Mouse (Mus musculus): ENCODE data around the gene Nbea. TPM values are rescaled to one million over a fixed set of nuclear protein-coding genes. Genes with fewer than 3 reads are reported as not detected.

Nbea gene
- polyA plus RNA-seq, 1 experiment = 1.9 TPM

GRCm38 (mm10) chr3:56181025-56181424 lies 2.5 kb downstream of the Nbea start:
- WGBS = 7% methylated on average over 3 of the region's 3 CpGs
- Histone ChIP-seq H3K27ac (ENCODE audit: control insufficient read depth, insufficient read depth, low read depth, low read length, poor library complexity) (no peak overlapping the region), H3K4me3 (replicated peaks; ENCODE audit: control insufficient read depth, low read depth, low read length) (no peak overlapping the region), H3K4me1 (ENCODE audit: control insufficient read depth, insufficient read depth, low read length) (no peaks in the 10 kb centered on the region)
- no peak for TF ChIP-seq CTCF (IDR thresholded peaks at IDR 0.05; ENCODE audit: control insufficient read depth, insufficient read depth, low read length)
- no peak for TF ChIP-seq POLR2A (IDR thresholded peaks at IDR 0.05; ENCODE audit: borderline replicate concordance, control insufficient read depth, low read depth, low read length)

- TF ChIP-seq CTCF (IDR thresholded peaks at IDR 0.05; ENCODE audit: control insufficient read depth, insufficient read depth, low read length) = no peak
- TF ChIP-seq POLR2A (IDR thresholded peaks at IDR 0.05; ENCODE audit: borderline replicate concordance, control insufficient read depth, low read depth, low read length) = no peak
- H3K4me3 ChIP-seq (replicated peaks; ENCODE audit: control insufficient read depth, low read depth, low read length) = no peak overlapping the region
These were observed 25.6 kb downstream of the Nbea start for GRCm38 (mm10) chr3:56157864-56158263.

GRCm38 (mm10) chr3:56126674-56127073 lies 56.8 kb downstream of the Nbea start:
- TF ChIP-seq CTCF (IDR thresholded peaks at IDR 0.05; ENCODE audit: control insufficient read depth, insufficient read depth, low read length) (no peak), POLR2A (IDR thresholded peaks at IDR 0.05; ENCODE audit: borderline replicate concordance, control insufficient read depth, low read depth, low read length) (no peak)
- Histone ChIP-seq H3K4me3 (replicated peaks; ENCODE audit: control insufficient read depth, low read depth, low read length) (no peak overlapping the region), H3K4me1 (ENCODE audit: control insufficient read depth, insufficient read depth, low read length) (no peaks in the 10 kb centered on the region), H3K27ac (ENCODE audit: control insufficient read depth, insufficient read depth, low read depth, low read length, poor library complexity) (no peak overlapping the region)
- 70% methylated on average over 3 of the region's 3 CpGs for WGBS

More at GRCm38 (mm10) chr3:56157864-56158263, 25.6 kb downstream of the Nbea start:
- Histone ChIP-seq H3K4me1 (ENCODE audit: control insufficient read depth, insufficient read depth, low read length) (no peaks in the 10 kb centered on the region), H3K27ac (ENCODE audit: control insufficient read depth, insufficient read depth, low read depth, low read length, poor library complexity) (no peak overlapping the region)
- 74% methylated on average over 2 of the region's 2 CpGs for WGBS

GRCm38 (mm10) chr3:56116647-56117046 lies 66.9 kb downstream of the Nbea start:
- Histone ChIP-seq H3K4me3 (replicated peaks; ENCODE audit: control insufficient read depth, low read depth, low read length) (no peak overlapping the region), H3K4me1 (ENCODE audit: control insufficient read depth, insufficient read depth, low read length) (no peaks in the 10 kb centered on the region), H3K27ac (ENCODE audit: control insufficient read depth, insufficient read depth, low read depth, low read length, poor library complexity) (no peak overlapping the region)
- no peak for TF ChIP-seq POLR2A (IDR thresholded peaks at IDR 0.05; ENCODE audit: borderline replicate concordance, control insufficient read depth, low read depth, low read length)
- no peak for TF ChIP-seq CTCF (IDR thresholded peaks at IDR 0.05; ENCODE audit: control insufficient read depth, insufficient read depth, low read length)

GRCm38 (mm10) chr3:56108101-56108500 lies 75.4 kb downstream of the Nbea start:
- 78% methylated on average over 2 of the region's 2 CpGs for WGBS
- no peak for TF ChIP-seq CTCF (IDR thresholded peaks at IDR 0.05; ENCODE audit: control insufficient read depth, insufficient read depth, low read length)
- TF ChIP-seq POLR2A (IDR thresholded peaks at IDR 0.05; ENCODE audit: borderline replicate concordance, control insufficient read depth, low read depth, low read length) = no peak
- no peaks in the 10 kb centered on the region for H3K4me1 ChIP-seq (ENCODE audit: control insufficient read depth, insufficient read depth, low read length)
- no peak overlapping the region for H3K4me3 ChIP-seq (replicated peaks; ENCODE audit: control insufficient read depth, low read depth, low read length)
- no peak overlapping the region for H3K27ac ChIP-seq (ENCODE audit: control insufficient read depth, insufficient read depth, low read depth, low read length, poor library complexity)

GRCm38 (mm10) chr3:56097105-56097504 lies 86.4 kb downstream of the Nbea start:
- no peak for TF ChIP-seq CTCF (IDR thresholded peaks at IDR 0.05; ENCODE audit: control insufficient read depth, insufficient read depth, low read length)
- no peak for TF ChIP-seq POLR2A (IDR thresholded peaks at IDR 0.05; ENCODE audit: borderline replicate concordance, control insufficient read depth, low read depth, low read length)
- no peaks in the 10 kb centered on the region for H3K4me1 ChIP-seq (ENCODE audit: control insufficient read depth, insufficient read depth, low read length)
- WGBS = 30% methylated on average over 5 of the region's 5 CpGs
- H3K27ac ChIP-seq (ENCODE audit: control insufficient read depth, insufficient read depth, low read depth, low read length, poor library complexity) = no peak overlapping the region
- H3K4me3 ChIP-seq (replicated peaks; ENCODE audit: control insufficient read depth, low read depth, low read length) = no peak overlapping the region

GRCm38 (mm10) chr3:56079015-56079612 lies 104.4 kb downstream of the Nbea start:
- WGBS = 75% methylated on average over 1 of the region's 1 CpGs
- H3K4me1 ChIP-seq (ENCODE audit: control insufficient read depth, insufficient read depth, low read length) = no peaks in the 10 kb centered on the region
- no peak overlapping the region for H3K27ac ChIP-seq (ENCODE audit: control insufficient read depth, insufficient read depth, low read depth, low read length, poor library complexity)
- TF ChIP-seq POLR2A (IDR thresholded peaks at IDR 0.05; ENCODE audit: borderline replicate concordance, control insufficient read depth, low read depth, low read length) (no peak), CTCF (IDR thresholded peaks at IDR 0.05; ENCODE audit: control insufficient read depth, insufficient read depth, low read length) (no peak)
- no peak overlapping the region for H3K4me3 ChIP-seq (replicated peaks; ENCODE audit: control insufficient read depth, low read depth, low read length)

- WGBS = 72% methylated on average over 6 of the region's 6 CpGs
- no peak for TF ChIP-seq CTCF (IDR thresholded peaks at IDR 0.05; ENCODE audit: control insufficient read depth, insufficient read depth, low read length)
- TF ChIP-seq POLR2A (IDR thresholded peaks at IDR 0.05; ENCODE audit: borderline replicate concordance, control insufficient read depth, low read depth, low read length) = no peak
- Histone ChIP-seq H3K27ac (ENCODE audit: control insufficient read depth, insufficient read depth, low read depth, low read length, poor library complexity) (no peak overlapping the region), H3K4me1 (ENCODE audit: control insufficient read depth, insufficient read depth, low read length) (no peaks in the 10 kb centered on the region), H3K4me3 (replicated peaks; ENCODE audit: control insufficient read depth, low read depth, low read length) (no peak overlapping the region)
These were observed 115.7 kb downstream of the Nbea start for GRCm38 (mm10) chr3:56067849-56068248.

Data from bone marrow, adult 2 months (tissue).